Mouse (Mus musculus): Measurements from ENCODE around the gene Adgrf2. TPM values are rescaled to one million over a fixed set of nuclear protein-coding genes. Genes with fewer than 3 reads are reported as not detected.

Gene Adgrf2
- 0.13 TPM in 1 of 2 replicates, not detected in the other for polyA plus RNA-seq (2014; fragmentation: Nextera tagmentation; extraction: Ambion mirVana)

- WGBS = 18% methylated on average over 7 of the region's 7 CpGs
- no peaks in the 10 kb centered on the region for H3K9me3 ChIP-seq (replicated peaks; ENCODE audit: control insufficient read depth, low read length)
- no peaks in the 10 kb centered on the region for H3K36me3 ChIP-seq (replicated peaks; ENCODE audit: control insufficient read depth, insufficient read depth, low read depth, low read length)
- H3K4me1 ChIP-seq (ENCODE audit: control insufficient read depth, insufficient read depth, low read length) = no peaks in the 10 kb centered on the region
- H3K9ac ChIP-seq (replicated peaks; ENCODE audit: low read length) = no peak within 1 kb of the TSS
- no peak within 1 kb of the TSS for H3K4me3 ChIP-seq (ENCODE audit: low read depth, low read length)
- no peak within 1 kb of the TSS for H3K27ac ChIP-seq (replicated peaks; ENCODE audit: low read depth, low read length)
- H3K4me2 ChIP-seq (ENCODE audit: low read depth, low read length) = no peak within 1 kb of the TSS
- no peak for DNase-seq (ENCODE audit: low spot score)
- H3K27me3 ChIP-seq (ENCODE audit: control insufficient read depth, insufficient read depth, low read length) = no peaks in the 10 kb centered on the region
- ATAC-seq (replicated peaks; ENCODE audit: insufficient number of reproducible peaks, low FRiP score, low TSS enrichment, low read depth) = no peak
These were observed at the start of gene Adgrf2 for GRCm38 (mm10) chr17:42741801-42742217. Gene Adgrf2 (minus strand): TSS chr17:42742179.

GRCm38 (mm10) chr17:42790787-42791186 is 48.8 kb upstream of the Adgrf2 start:
- no peak overlapping the region for H3K4me3 ChIP-seq (ENCODE audit: low read depth, low read length)
- no peaks in the 10 kb centered on the region for H3K27me3 ChIP-seq (ENCODE audit: control insufficient read depth, insufficient read depth, low read length)
- no peaks in the 10 kb centered on the region for H3K36me3 ChIP-seq (replicated peaks; ENCODE audit: control insufficient read depth, insufficient read depth, low read depth, low read length)
- ATAC-seq (replicated peaks; ENCODE audit: insufficient number of reproducible peaks, low FRiP score, low TSS enrichment, low read depth) (no peak), DNase-seq (ENCODE audit: low spot score) (no peak)
- 91% methylated on average over 1 of the region's 1 CpGs for WGBS
- no peak overlapping the region for H3K27ac ChIP-seq (replicated peaks; ENCODE audit: low read depth, low read length)
- no peaks in the 10 kb centered on the region for H3K4me1 ChIP-seq (ENCODE audit: control insufficient read depth, insufficient read depth, low read length)
- no peak overlapping the region for H3K9ac ChIP-seq (replicated peaks; ENCODE audit: low read length)
- H3K9me3 ChIP-seq (replicated peaks; ENCODE audit: control insufficient read depth, low read length) = no peaks in the 10 kb centered on the region
- no peak overlapping the region for H3K4me2 ChIP-seq (ENCODE audit: low read depth, low read length)

- 77% methylated on average over 2 of the region's 2 CpGs for WGBS
- Histone ChIP-seq H3K9me3 (replicated peaks; ENCODE audit: control insufficient read depth, low read length) (no peaks in the 10 kb centered on the region), H3K4me3 (ENCODE audit: low read depth, low read length) (no peak overlapping the region), H3K27ac (replicated peaks; ENCODE audit: low read depth, low read length) (no peak overlapping the region), H3K27me3 (ENCODE audit: control insufficient read depth, insufficient read depth, low read length) (no peaks in the 10 kb centered on the region), H3K9ac (replicated peaks; ENCODE audit: low read length) (no peak overlapping the region), H3K4me1 (ENCODE audit: control insufficient read depth, insufficient read depth, low read length) (no peaks in the 10 kb centered on the region), H3K36me3 (replicated peaks; ENCODE audit: control insufficient read depth, insufficient read depth, low read depth, low read length) (no peaks in the 10 kb centered on the region), H3K4me2 (ENCODE audit: low read depth, low read length) (no peak overlapping the region)
- ATAC-seq (replicated peaks; ENCODE audit: insufficient number of reproducible peaks, low FRiP score, low TSS enrichment, low read depth) (0 out of 2 replicates have a peak, but pooled peaks have one; percentile 34), DNase-seq (ENCODE audit: low spot score) (no peak)
These were observed 47.7 kb upstream of the Adgrf2 start for GRCm38 (mm10) chr17:42789723-42790122.

- no peak overlapping the region for H3K4me3 ChIP-seq (ENCODE audit: low read depth, low read length)
- H3K9me3 ChIP-seq (replicated peaks; ENCODE audit: control insufficient read depth, low read length) = no peaks in the 10 kb centered on the region
- no peaks in the 10 kb centered on the region for H3K36me3 ChIP-seq (replicated peaks; ENCODE audit: control insufficient read depth, insufficient read depth, low read depth, low read length)
- H3K27me3 ChIP-seq (ENCODE audit: control insufficient read depth, insufficient read depth, low read length) = no peaks in the 10 kb centered on the region
- no peak overlapping the region for H3K9ac ChIP-seq (replicated peaks; ENCODE audit: low read length)
- no peak overlapping the region for H3K27ac ChIP-seq (replicated peaks; ENCODE audit: low read depth, low read length)
- ATAC-seq (replicated peaks; ENCODE audit: insufficient number of reproducible peaks, low FRiP score, low TSS enrichment, low read depth) (no peak; the same call in 1 of the 2 replicates), DNase-seq (ENCODE audit: low spot score) (no peak)
- no peaks in the 10 kb centered on the region for H3K4me1 ChIP-seq (ENCODE audit: control insufficient read depth, insufficient read depth, low read length)
- 93% methylated on average over 5 of the region's 5 CpGs for WGBS
- H3K4me2 ChIP-seq (ENCODE audit: low read depth, low read length) = no peak overlapping the region
These were observed 46.9 kb upstream of the Adgrf2 start for GRCm38 (mm10) chr17:42788686-42789453.

- no peaks in the 10 kb centered on the region for H3K27me3 ChIP-seq (ENCODE audit: control insufficient read depth, insufficient read depth, low read length)
- H3K4me1 ChIP-seq (ENCODE audit: control insufficient read depth, insufficient read depth, low read length) = no peaks in the 10 kb centered on the region
- ATAC-seq (replicated peaks; ENCODE audit: insufficient number of reproducible peaks, low FRiP score, low TSS enrichment, low read depth) = peak; percentile 64; the same call in 1 of the 2 replicates
- no peak overlapping the region for H3K4me3 ChIP-seq (ENCODE audit: low read depth, low read length)
- H3K36me3 ChIP-seq (replicated peaks; ENCODE audit: control insufficient read depth, insufficient read depth, low read depth, low read length) = no peaks in the 10 kb centered on the region
- no peak overlapping the region for H3K9ac ChIP-seq (replicated peaks; ENCODE audit: low read length)
- DNase-seq (ENCODE audit: low spot score) = peak; percentile 87
- WGBS = 53% methylated on average over 7 of the region's 7 CpGs
- no peak overlapping the region for H3K27ac ChIP-seq (replicated peaks; ENCODE audit: low read depth, low read length)
- no peaks in the 10 kb centered on the region for H3K9me3 ChIP-seq (replicated peaks; ENCODE audit: control insufficient read depth, low read length)
- H3K4me2 ChIP-seq (ENCODE audit: low read depth, low read length) = no peak overlapping the region
These were observed 40.3 kb upstream of the Adgrf2 start for GRCm38 (mm10) chr17:42782156-42782757.

GRCm38 (mm10) chr17:42753791-42754190 is 11.8 kb upstream of the Adgrf2 start:
- H3K36me3 ChIP-seq (replicated peaks; ENCODE audit: control insufficient read depth, insufficient read depth, low read depth, low read length) = no peaks in the 10 kb centered on the region
- H3K4me3 ChIP-seq (ENCODE audit: low read depth, low read length) = no peak overlapping the region
- no peaks in the 10 kb centered on the region for H3K4me1 ChIP-seq (ENCODE audit: control insufficient read depth, insufficient read depth, low read length)
- H3K9me3 ChIP-seq (replicated peaks; ENCODE audit: control insufficient read depth, low read length) = no peaks in the 10 kb centered on the region
- ATAC-seq (replicated peaks; ENCODE audit: insufficient number of reproducible peaks, low FRiP score, low TSS enrichment, low read depth) = no peak
- no peak overlapping the region for H3K9ac ChIP-seq (replicated peaks; ENCODE audit: low read length)
- no peak for DNase-seq (ENCODE audit: low spot score)
- H3K27ac ChIP-seq (replicated peaks; ENCODE audit: low read depth, low read length) = no peak overlapping the region
- 74% methylated on average over 2 of the region's 2 CpGs for WGBS
- H3K4me2 ChIP-seq (ENCODE audit: low read depth, low read length) = no peak overlapping the region
- no peaks in the 10 kb centered on the region for H3K27me3 ChIP-seq (ENCODE audit: control insufficient read depth, insufficient read depth, low read length)

GRCm38 (mm10) chr17:42752173-42752572 is 10.2 kb upstream of the Adgrf2 start:
- no peaks in the 10 kb centered on the region for H3K27me3 ChIP-seq (ENCODE audit: control insufficient read depth, insufficient read depth, low read length)
- DNase-seq (ENCODE audit: low spot score) (no peak), ATAC-seq (replicated peaks; ENCODE audit: insufficient number of reproducible peaks, low FRiP score, low TSS enrichment, low read depth) (no peak)
- no peak overlapping the region for H3K27ac ChIP-seq (replicated peaks; ENCODE audit: low read depth, low read length)
- no peak overlapping the region for H3K4me2 ChIP-seq (ENCODE audit: low read depth, low read length)
- WGBS = 84% methylated on average over 2 of the region's 2 CpGs
- H3K9ac ChIP-seq (replicated peaks; ENCODE audit: low read length) = no peak overlapping the region
- no peaks in the 10 kb centered on the region for H3K4me1 ChIP-seq (ENCODE audit: control insufficient read depth, insufficient read depth, low read length)
- H3K36me3 ChIP-seq (replicated peaks; ENCODE audit: control insufficient read depth, insufficient read depth, low read depth, low read length) = no peaks in the 10 kb centered on the region
- no peaks in the 10 kb centered on the region for H3K9me3 ChIP-seq (replicated peaks; ENCODE audit: control insufficient read depth, low read length)
- no peak overlapping the region for H3K4me3 ChIP-seq (ENCODE audit: low read depth, low read length)

Data from embryonic facial prominence, embryonic 11.5 days (tissue).